Mouse (Mus musculus) liver, postnatal 0 days (tissue): Measurements from ENCODE around the gene Klhl40. TPM values are rescaled to one million over a fixed set of nuclear protein-coding genes. Genes with fewer than 3 reads are reported as not detected.

Experiments
- ATAC-seq: fragments of 200-750 bp; cut with Nextera tagmentation; 2 replicates; pipeline ENCODE4 v1.8.0; 2017; ENCODE audit warnings: mild to moderate bottlenecking, moderate library complexity
- DNase-seq: peaks from one replicate; pipeline ENCODE4 v3.0.0-alpha.2; 2016
- H3K27ac ChIP-seq: fragments of 300-500 bp; sonication (generic); 2 replicates; pipeline ENCODE4 v1.5.1; 2014; ENCODE audit warnings: antibody characterized with exemption, moderate library complexity, mild to moderate bottlenecking, low read depth
- H3K27me3 ChIP-seq: fragments of 300-500 bp; sonication (generic); 2 replicates; pipeline ENCODE4 v1.6.1; 2014; ENCODE audit warnings: low read length, control low read depth, mixed read lengths; ENCODE audit not compliant: insufficient read depth
- H3K36me3 ChIP-seq: fragments of 300-500 bp; sonication (generic); replicated peaks from 2 replicates; pipeline ENCODE4 v1.6.1; 2014; ENCODE audit warnings: mild to moderate bottlenecking, control low read depth, low read length, moderate library complexity, mixed read lengths; ENCODE audit not compliant: insufficient read depth
- H3K4me1 ChIP-seq: fragments of 300-500 bp; sonication (generic); 2 replicates; pipeline ENCODE4 v1.6.1; 2014; ENCODE audit warnings: antibody characterized with exemption, mild to moderate bottlenecking, control low read depth; ENCODE audit not compliant: insufficient read depth
- H3K4me2 ChIP-seq: fragments of 300-500 bp; sonication (generic); 2 replicates; pipeline ENCODE4 v1.6.1; 2014; ENCODE audit warnings: low read depth, mild to moderate bottlenecking, low read length, moderate library complexity, mixed read lengths
- H3K4me3 ChIP-seq: fragments of 300-500 bp; sonication (generic); 2 replicates; pipeline ENCODE4 v1.5.1; 2014; ENCODE audit warnings: low read depth, low read length
- H3K9ac ChIP-seq: fragments of 300-500 bp; sonication (generic); replicated peaks from 2 replicates; pipeline ENCODE4 v1.6.1; 2014; ENCODE audit warnings: mild to moderate bottlenecking, moderate library complexity
- H3K9me3 ChIP-seq: fragments of 300-500 bp; sonication (generic); 2 replicates; pipeline ENCODE4 v1.6.1; 2016; ENCODE audit warnings: mild to moderate bottlenecking, control low read depth, low read length, mixed read lengths
- CTCF ChIP-seq: sonication (generic); IDR thresholded peaks from 2 replicates; pipeline ENCODE4 v1.5.1; 2016; ENCODE audit warnings: antibody characterized with exemption, low read depth
- EP300 ChIP-seq: IDR thresholded peaks from 2 replicates; pipeline ENCODE4 v1.6.1; 2016; ENCODE audit warnings: antibody characterized with exemption, low read depth, mild to moderate bottlenecking
- WGBS: fragments of 180-500 bp; shearing (Covaris S2); extraction: QIAGEN DNeasy Blood & Tissue Kit; methylation state at CpG from one replicate; pipeline ENCODE4 v1.1.7; 2014; ENCODE audit not compliant: insufficient replicate concordance; 5-methylcytosine and 5-hydroxymethylcytosine counted together
- polyA plus RNA-seq: library from polyadenylated mRNA; unstranded; fragments of >200 nt; fragmentation: Nextera tagmentation; extraction: Ambion mirVana; gene quantifications from 2 replicates; pipeline ENCODE4 v1.2.1, GENCODE M21; 2015

Gene Klhl40
- polyA plus RNA-seq, 1 experiment from 2014 or later = 0.13 TPM

DNA sequence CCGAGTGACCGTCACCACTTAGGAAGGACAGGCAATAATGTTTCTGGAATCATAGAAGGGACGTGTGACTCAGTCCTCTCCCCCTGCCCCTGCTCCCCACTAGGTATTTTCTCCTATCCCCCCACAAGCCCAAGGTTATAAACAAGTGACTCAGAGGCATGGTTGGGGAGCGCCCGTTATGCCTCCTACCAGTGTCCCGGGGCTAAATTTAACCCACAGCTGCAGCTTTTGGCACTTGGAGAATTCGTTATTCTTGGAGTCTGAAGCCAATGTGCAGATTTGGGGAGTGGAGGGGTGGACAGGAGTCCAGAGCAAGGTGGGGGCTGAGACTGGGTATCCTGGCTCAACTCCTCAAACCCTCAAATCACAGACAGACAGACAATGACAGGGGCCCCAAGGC, 896 bp upstream of the Klhl40 start:
- 71% methylated on average over 7 of the region's 7 CpGs for WGBS
- DNase-seq = no peak

DNA sequence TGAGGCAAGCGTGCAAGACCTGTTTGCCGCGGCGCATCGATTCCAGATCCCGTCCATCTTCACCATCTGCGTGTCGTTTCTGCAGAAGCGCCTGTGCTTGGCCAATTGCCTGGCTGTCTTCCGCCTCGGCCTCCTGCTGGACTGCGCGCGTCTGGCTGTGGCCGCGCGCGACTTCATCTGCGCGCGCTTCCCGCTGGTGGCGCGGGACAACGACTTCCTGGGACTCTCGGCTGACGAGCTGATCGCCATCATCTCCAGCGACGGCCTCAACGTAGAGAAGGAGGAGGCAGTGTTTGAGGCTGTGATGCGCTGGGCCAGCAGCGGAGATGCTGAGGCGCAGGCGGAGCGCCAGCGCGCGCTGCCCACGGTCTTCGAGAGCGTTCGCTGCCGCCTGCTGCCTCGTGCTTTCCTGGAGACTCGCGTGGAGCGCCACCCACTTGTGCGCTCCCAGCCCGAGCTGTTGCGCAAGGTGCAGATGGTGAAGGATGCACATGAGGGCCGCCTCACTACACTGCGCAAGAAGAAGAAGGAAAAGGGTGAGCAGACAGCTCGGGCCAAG, 738 bp downstream of the Klhl40 start:
- Histone ChIP-seq H3K36me3 (no peaks in the 10 kb centered on the region), H3K9ac (no peak overlapping the region), H3K27me3 (peaks cover 29% of the 10 kb centered on the region), H3K9me3 (no peaks in the 10 kb centered on the region), H3K27ac (no peak overlapping the region), H3K4me3 (no peak overlapping the region), H3K4me1 (no peaks in the 10 kb centered on the region), H3K4me2 (no peak overlapping the region)
- TF ChIP-seq CTCF (no peak), EP300 (no peak)
- 11% methylated on average over 54 of the region's 54 CpGs for WGBS
- no peak for ATAC-seq
- no peak for DNase-seq

More for the DNA sequence above, 896 bp upstream of the Klhl40 start:
- no peaks in the 10 kb centered on the region for H3K36me3 ChIP-seq
- peaks cover 29% of the 10 kb centered on the region for H3K27me3 ChIP-seq
- no peak overlapping the region for H3K27ac ChIP-seq
- no peaks in the 10 kb centered on the region for H3K9me3 ChIP-seq
- no peak for ATAC-seq
- no peaks in the 10 kb centered on the region for H3K4me1 ChIP-seq
- H3K4me2 ChIP-seq = no peak overlapping the region
- H3K4me3 ChIP-seq = no peak overlapping the region
- TF ChIP-seq EP300 (no peak), CTCF (no peak)
- no peak overlapping the region for H3K9ac ChIP-seq

DNA sequence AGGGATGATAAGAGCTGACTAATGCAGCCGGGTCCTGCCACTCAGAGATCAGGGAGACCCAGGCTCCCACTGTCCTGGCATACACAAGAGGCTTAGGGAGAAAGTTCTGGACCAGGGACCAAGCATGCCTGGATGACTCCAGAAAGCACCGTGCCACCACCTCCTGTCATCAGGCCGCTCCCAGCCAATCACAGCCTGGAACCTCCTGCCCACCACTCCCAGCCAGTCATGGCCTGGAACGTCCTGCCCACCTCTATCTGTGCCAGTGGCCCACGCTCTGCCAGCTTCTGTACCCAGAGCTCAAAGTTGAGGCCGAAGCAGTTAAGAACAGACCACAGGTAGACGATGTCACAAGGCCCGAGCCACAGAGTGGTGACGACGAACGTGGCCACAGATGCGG, 7.4 kb downstream of the Klhl40 start:
- WGBS = 73% methylated on average over 12 of the region's 12 CpGs
- ATAC-seq (no peak), DNase-seq (no peak)
- no peaks in the 10 kb centered on the region for H3K9me3 ChIP-seq
- no peaks in the 10 kb centered on the region for H3K4me1 ChIP-seq
- no peak overlapping the region for H3K27ac ChIP-seq
- no peak overlapping the region for H3K4me3 ChIP-seq
- H3K36me3 ChIP-seq = no peaks in the 10 kb centered on the region
- H3K9ac ChIP-seq = no peak overlapping the region
- H3K27me3 ChIP-seq = no peaks in the 10 kb centered on the region
- no peak for TF ChIP-seq CTCF
- no peak for TF ChIP-seq EP300
- H3K4me2 ChIP-seq = no peak overlapping the region

DNA sequence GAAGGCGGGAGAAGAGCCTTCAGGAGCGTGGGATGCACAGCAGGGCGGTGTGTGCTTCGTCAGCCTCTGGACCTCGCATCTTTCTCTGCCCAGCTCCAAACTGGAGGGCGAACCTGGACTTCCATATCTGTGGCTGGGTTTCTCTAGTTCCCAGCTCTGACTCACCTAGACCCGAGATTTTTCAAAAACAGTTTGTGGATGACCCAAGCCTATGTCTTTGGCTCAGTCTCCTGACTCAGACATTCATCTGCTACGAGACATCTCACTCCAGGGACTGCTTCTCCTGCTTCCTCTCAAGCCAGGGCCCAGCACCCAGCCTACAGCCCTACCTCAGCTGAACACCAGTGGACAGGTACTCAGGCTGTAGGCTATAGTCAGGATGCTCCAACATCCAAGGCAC, 7.9 kb downstream of the Klhl40 start:
- Histone ChIP-seq H3K9ac (no peak overlapping the region), H3K27me3 (no peaks in the 10 kb centered on the region), H3K4me3 (no peak overlapping the region), H3K4me1 (no peaks in the 10 kb centered on the region), H3K9me3 (no peaks in the 10 kb centered on the region), H3K27ac (no peak overlapping the region), H3K4me2 (no peak overlapping the region), H3K36me3 (no peaks in the 10 kb centered on the region)
- 73% methylated on average over 8 of the region's 8 CpGs for WGBS
- DNase-seq (no peak), ATAC-seq (no peak)
- TF ChIP-seq CTCF (no peak), EP300 (no peak)

DNA sequence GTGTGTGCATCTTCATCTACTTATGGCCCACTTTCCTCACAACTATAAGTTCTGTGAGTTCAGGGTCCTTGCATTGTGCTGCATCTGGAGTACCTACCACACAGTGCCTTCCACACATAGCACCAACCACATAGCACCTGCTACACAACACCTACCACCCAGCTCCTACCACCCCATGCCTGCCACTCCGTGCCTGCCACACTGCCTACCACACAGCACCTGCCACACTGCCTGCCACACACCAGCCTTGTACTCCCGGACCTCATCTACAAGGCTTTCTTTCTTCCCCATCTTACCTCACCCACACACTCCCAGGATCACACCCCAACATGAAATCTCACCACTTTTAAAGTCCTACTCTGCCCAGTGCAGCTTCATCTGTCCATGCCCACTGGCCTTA, 9.0 kb downstream of the Klhl40 start:
- WGBS = 68% methylated on average over 2 of the region's 2 CpGs
- H3K27me3 ChIP-seq = 0 out of 2 replicates have a peak, but pooled peaks cover 2% of the 10 kb centered on the region

DNA sequence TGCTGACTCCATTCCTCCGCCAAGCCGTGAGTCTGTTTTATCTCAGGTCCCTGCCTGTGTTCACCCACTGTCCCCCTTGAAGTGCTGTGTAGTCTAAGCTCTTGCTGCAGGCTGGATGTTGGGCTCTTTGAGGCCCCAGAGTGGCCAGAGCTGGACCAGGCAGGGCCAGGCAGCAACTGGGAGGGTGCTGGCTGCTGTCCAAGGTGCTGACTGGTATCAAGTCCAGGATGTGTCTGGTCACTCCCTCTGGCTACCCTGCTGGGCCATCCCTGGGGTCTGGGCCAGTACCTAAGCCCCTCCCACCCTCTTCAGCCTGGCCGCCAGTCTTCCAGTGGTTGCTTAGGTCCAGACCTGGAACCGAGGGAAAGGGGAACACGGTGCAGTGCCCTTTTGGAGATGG, 13.8 kb downstream of the Klhl40 start:
- DNase-seq = peak; percentile 73
- WGBS = 22% methylated on average over 5 of the region's 5 CpGs

More for the DNA sequence above, 9.0 kb downstream of the Klhl40 start:
- Histone ChIP-seq H3K4me3 (no peak overlapping the region), H3K4me1 (no peaks in the 10 kb centered on the region), H3K9ac (no peak overlapping the region), H3K36me3 (no peaks in the 10 kb centered on the region), H3K27ac (no peak overlapping the region), H3K4me2 (no peak overlapping the region), H3K9me3 (no peaks in the 10 kb centered on the region)
- no peak for TF ChIP-seq EP300
- no peak for TF ChIP-seq CTCF
- no peak for ATAC-seq
- DNase-seq = no peak

More for the DNA sequence above, 13.8 kb downstream of the Klhl40 start:
- no peaks in the 10 kb centered on the region for H3K9me3 ChIP-seq
- H3K27me3 ChIP-seq = 0 out of 2 replicates have a peak, but pooled peaks cover 2% of the 10 kb centered on the region
- H3K4me3 ChIP-seq = no peak overlapping the region
- no peaks in the 10 kb centered on the region for H3K4me1 ChIP-seq
- ATAC-seq = no peak
- H3K4me2 ChIP-seq = no peak overlapping the region
- no peak for TF ChIP-seq CTCF
- no peak overlapping the region for H3K27ac ChIP-seq
- no peak overlapping the region for H3K9ac ChIP-seq
- H3K36me3 ChIP-seq = no peaks in the 10 kb centered on the region
